Mouse (Mus musculus) liver, embryonic 16.5 days (tissue): ENCODE data around the gene Llgl2. TPM values are rescaled to one million over a fixed set of nuclear protein-coding genes. Genes with fewer than 3 reads are reported as not detected.
"Not testable (repeated sequence)": the region's sequence is repeated elsewhere in the genome, so short reads cannot be mapped to it uniquely, and the experiment has no call there.

Source experiments
- ATAC-seq: fragments of 200-750 bp; cut with Nextera tagmentation; 2 replicates; pipeline ENCODE4 v1.8.0; 2017; ENCODE audit warnings: low read depth, mild to moderate bottlenecking, moderate number of reproducible peaks, moderate library complexity
- H3K27ac ChIP-seq: fragments of 300-500 bp; sonication (generic); 2 replicates; pipeline ENCODE4 v1.5.1; 2014; ENCODE audit warnings: mild to moderate bottlenecking, low read length
- H3K27me3 ChIP-seq: fragments of 300-500 bp; sonication (generic); 2 replicates; pipeline ENCODE4 v1.6.1; 2014; ENCODE audit warnings: low read depth, low read length, mixed read lengths; ENCODE audit not compliant: control insufficient read depth, insufficient read depth
- H3K36me3 ChIP-seq: fragments of 300-500 bp; sonication (generic); 2 replicates; pipeline ENCODE4 v1.6.1; 2014; ENCODE audit warnings: mild to moderate bottlenecking; ENCODE audit not compliant: control insufficient read depth, insufficient read depth
- H3K4me1 ChIP-seq: fragments of 300-500 bp; sonication (generic); 2 replicates; pipeline ENCODE4 v1.6.1; 2014; ENCODE audit warnings: low read depth, low read length, mixed read lengths; ENCODE audit not compliant: control insufficient read depth
- H3K4me2 ChIP-seq: fragments of 300-500 bp; sonication (generic); 2 replicates; pipeline ENCODE4 v1.6.1; 2014; ENCODE audit warnings: low read depth, low read length, mixed read lengths
- H3K4me3 ChIP-seq: fragments of 300-500 bp; sonication (generic); 2 replicates; pipeline ENCODE4 v1.5.1; 2014; ENCODE audit warnings: low read depth, mild to moderate bottlenecking, low read length
- H3K9ac ChIP-seq: fragments of 300-500 bp; sonication (generic); 2 replicates; pipeline ENCODE4 v1.6.1; 2014; ENCODE audit warnings: low read depth, low read length
- H3K9me3 ChIP-seq: fragments of 300-500 bp; sonication (generic); replicated peaks from 2 replicates; pipeline ENCODE4 v1.6.1; 2016; ENCODE audit warnings: low read length; ENCODE audit not compliant: control insufficient read depth
- WGBS: fragments of 180-500 bp; shearing (Covaris S2); extraction: QIAGEN DNeasy Blood & Tissue Kit; methylation state at CpG from one replicate; pipeline ENCODE4 v1.1.7; 2014; ENCODE audit not compliant: insufficient replicate concordance; 5-methylcytosine and 5-hydroxymethylcytosine counted together
- polyA plus RNA-seq: library from polyadenylated mRNA; unstranded; fragments of >200 nt; fragmentation: Nextera tagmentation; extraction: Ambion mirVana; gene quantifications from 2 replicates; pipeline ENCODE4 v1.2.1, GENCODE M21; 2015

The Llgl2 gene
- polyA plus RNA-seq, 1 experiment from 2014 or later: 15.6 TPM

GRCm38 (mm10) chr11:115844240-115844639 is 20.4 kb downstream of the Llgl2 start:
- H3K9ac ChIP-seq: no peak overlapping the region
- no peak overlapping the region for H3K4me2 ChIP-seq
- H3K4me1 ChIP-seq: peaks cover 29% of the 10 kb centered on the region
- H3K27ac ChIP-seq: no peak overlapping the region
- no peaks in the 10 kb centered on the region for H3K27me3 ChIP-seq
- no peak overlapping the region for H3K4me3 ChIP-seq
- no peaks in the 10 kb centered on the region for H3K9me3 ChIP-seq
- WGBS: 66% methylated on average over 8 of the region's 8 CpGs
- no peak for ATAC-seq
- peaks cover 9% of the 10 kb centered on the region for H3K36me3 ChIP-seq

GRCm38 (mm10) chr11:115845819-115846218 is 22.0 kb downstream of the Llgl2 start:
- no peak overlapping the region for H3K9ac ChIP-seq
- H3K27ac ChIP-seq: no peak overlapping the region
- peaks cover 11% of the 10 kb centered on the region for H3K36me3 ChIP-seq
- peaks cover 24% of the 10 kb centered on the region for H3K4me1 ChIP-seq
- no peaks in the 10 kb centered on the region for H3K9me3 ChIP-seq
- no peak for ATAC-seq
- no peaks in the 10 kb centered on the region for H3K27me3 ChIP-seq
- no peak overlapping the region for H3K4me2 ChIP-seq
- H3K4me3 ChIP-seq: no peak overlapping the region
- 94% methylated on average over 2 of the region's 2 CpGs for WGBS

- peaks cover 8% of the 10 kb centered on the region for H3K36me3 ChIP-seq
These were observed 30.8 kb downstream of the Llgl2 start for GRCm38 (mm10) chr11:115854674-115855073.

GRCm38 (mm10) chr11:115857146-115857545 is 33.3 kb downstream of the Llgl2 start:
- 76% methylated on average over 4 of the region's 4 CpGs for WGBS
- not testable (repeated sequence) for ATAC-seq

More at GRCm38 (mm10) chr11:115854674-115855073, 30.8 kb downstream of the Llgl2 start:
- Histone ChIP-seq H3K27me3 (peaks cover 25% of the 10 kb centered on the region), H3K4me3 (no peak overlapping the region), H3K9me3 (no peaks in the 10 kb centered on the region), H3K4me1 (peaks cover 12% of the 10 kb centered on the region), H3K4me2 (no peak overlapping the region), H3K27ac (no peak overlapping the region), H3K9ac (no peak overlapping the region)
- no peak for ATAC-seq
- 74% methylated on average over 6 of the region's 6 CpGs for WGBS

GRCm38 (mm10) chr11:115857936-115858335 is 34.1 kb downstream of the Llgl2 start:
- Histone ChIP-seq H3K27me3 (peaks cover 45% of the 10 kb centered on the region), H3K9me3 (no peaks in the 10 kb centered on the region), H3K4me2 (no peak overlapping the region), H3K4me1 (peaks cover 12% of the 10 kb centered on the region), H3K27ac (no peak overlapping the region), H3K36me3 (peaks cover 3% of the 10 kb centered on the region; the same call in 1 of the 2 replicates), H3K9ac (no peak overlapping the region), H3K4me3 (no peak overlapping the region)
- WGBS: 53% methylated on average over 13 of the region's 13 CpGs
- ATAC-seq: no peak

More at GRCm38 (mm10) chr11:115857146-115857545, 33.3 kb downstream of the Llgl2 start:
- not testable (repeated sequence) for H3K4me3 ChIP-seq, H3K4me2 ChIP-seq, H3K36me3 ChIP-seq, H3K27ac ChIP-seq, H3K9ac ChIP-seq, H3K9me3 ChIP-seq
- Histone ChIP-seq H3K27me3 (peaks cover 45% of the 10 kb centered on the region), H3K4me1 (peaks cover 12% of the 10 kb centered on the region)

- Histone ChIP-seq H3K36me3 (peaks cover 3% of the 10 kb centered on the region; the same call in 1 of the 2 replicates), H3K4me2 (peak within 1 kb of the TSS; percentile 68), H3K27me3 (peaks cover 48% of the 10 kb centered on the region), H3K9me3 (no peaks in the 10 kb centered on the region), H3K27ac (no peak within 1 kb of the TSS), H3K9ac (peak within 1 kb of the TSS; percentile 33), H3K4me3 (peak within 1 kb of the TSS; percentile 51), H3K4me1 (peaks cover 12% of the 10 kb centered on the region)
- no peak for ATAC-seq
- 13% methylated on average over 27 of the region's 27 CpGs for WGBS
These were observed 34.5 kb downstream of the Llgl2 start, which contains the start of gene Myo15b for GRCm38 (mm10) chr11:115858354-115858753. TSS of gene Myo15b (plus strand) at chr11:115858406.

GRCm38 (mm10) chr11:115859143-115859945 is 35.5 kb downstream of the Llgl2 start:
- Histone ChIP-seq H3K36me3 (no peaks in the 10 kb centered on the region), H3K9me3 (no peaks in the 10 kb centered on the region), H3K27ac (no peak overlapping the region), H3K27me3 (peaks cover 48% of the 10 kb centered on the region), H3K4me1 (peaks cover 12% of the 10 kb centered on the region), H3K4me3 (peak overlapping the region; percentile 51), H3K4me2 (peak overlapping the region; percentile 68), H3K9ac (peak overlapping the region; percentile 33)
- ATAC-seq: peak; percentile 84
- 2% methylated on average over 75 of the region's 75 CpGs for WGBS

GRCm38 (mm10) chr11:115863895-115864294 is 40.0 kb downstream of the Llgl2 start:
- Histone ChIP-seq H3K4me3 (no peak overlapping the region), H3K9ac (no peak overlapping the region), H3K4me2 (no peak overlapping the region), H3K27me3 (peaks cover 31% of the 10 kb centered on the region), H3K27ac (no peak overlapping the region), H3K36me3 (no peaks in the 10 kb centered on the region), H3K4me1 (peaks cover 5% of the 10 kb centered on the region), H3K9me3 (no peaks in the 10 kb centered on the region)
- ATAC-seq: no peak
- WGBS: 71% methylated on average over 8 of the region's 8 CpGs

- Histone ChIP-seq H3K9me3 (no peaks in the 10 kb centered on the region), H3K27ac (no peak overlapping the region), H3K9ac (no peak overlapping the region), H3K4me1 (peaks cover 12% of the 10 kb centered on the region), H3K27me3 (no peaks in the 10 kb centered on the region; the same call in 1 of the 2 replicates), H3K36me3 (no peaks in the 10 kb centered on the region), H3K4me2 (no peak overlapping the region), H3K4me3 (no peak overlapping the region)
- WGBS: 33% methylated on average over 8 of the region's 8 CpGs
- peak; percentile 20; the same call in 1 of the 2 replicates for ATAC-seq
These were observed 45.5 kb downstream of the Llgl2 start for GRCm38 (mm10) chr11:115869393-115869792.
